Mouse (Mus musculus) embryo, embryonic 10 days (tissue): ENCODE results near the gene Emilin3.
A peak's percentile ranks its signal among the peaks of the same experiment; 100 is the strongest.
"Not testable (repeated sequence)": the region's sequence is repeated elsewhere in the genome, so short reads cannot be mapped to it uniquely, and the experiment has no call there.

Experiments
- DNase-seq: peaks from one replicate; pipeline ENCODE4 v3.0.0-alpha.2; 2015; ENCODE audit warnings: low spot score

Emilin3 gene

DNA sequence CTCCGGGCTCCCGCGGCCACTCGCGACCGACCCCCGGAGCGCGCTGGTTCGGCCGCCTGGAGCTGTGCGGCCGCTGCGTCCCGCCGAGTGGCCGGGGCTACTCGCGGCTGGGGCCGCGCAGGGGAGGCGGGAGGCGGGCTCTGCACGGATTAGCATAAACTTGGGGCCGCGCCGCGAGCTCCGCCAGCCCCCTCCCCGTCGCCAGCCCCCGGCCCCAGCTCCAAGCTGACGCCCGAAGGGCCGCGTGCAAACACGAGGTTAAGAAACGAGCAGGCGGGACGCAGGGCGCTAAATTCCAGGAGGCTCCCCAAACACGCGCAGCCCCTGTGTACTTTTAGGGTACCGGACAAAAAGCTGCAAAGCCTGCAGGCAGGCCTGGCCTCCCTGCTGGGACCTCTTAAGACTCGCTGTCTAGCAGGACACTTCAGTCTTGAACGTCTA is at the start of gene Emilin3:
Gene Emilin3, minus strand, starts transcription at position 98 of the 441 bp plus-strand sequence.
- DNase-seq = peak; percentile 60

DNA sequence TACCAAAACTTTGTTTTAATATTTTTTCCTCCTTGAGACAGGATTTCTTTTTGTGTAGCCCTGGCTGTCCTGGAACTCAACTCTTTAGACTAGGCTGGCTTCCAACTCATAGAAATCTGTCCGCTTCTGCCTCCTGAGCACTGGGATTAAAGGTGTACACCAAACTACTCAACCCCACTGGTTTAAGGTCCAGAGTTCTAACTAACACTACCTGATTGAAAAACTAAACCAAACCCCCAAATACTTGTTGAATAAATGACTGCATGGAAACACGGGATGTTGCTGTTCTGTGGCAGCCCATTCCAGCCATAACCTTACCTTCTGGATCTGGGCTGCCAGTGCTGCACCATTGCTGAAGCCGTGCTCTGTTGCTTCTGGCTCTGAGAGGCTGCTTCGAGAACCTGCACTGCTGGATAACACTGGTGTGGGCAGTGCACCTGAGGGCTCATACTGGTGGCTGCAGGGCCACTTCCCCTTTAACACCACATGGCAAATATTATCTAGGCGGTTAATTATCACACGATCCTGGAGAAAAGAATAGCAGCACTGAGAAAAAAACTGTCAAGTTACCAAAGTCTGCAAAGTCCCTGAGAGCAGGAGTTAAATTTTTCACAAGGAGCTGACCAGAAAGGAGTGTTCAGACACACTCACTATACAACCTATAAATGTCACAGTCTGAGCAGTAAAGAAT is 49.0 kb upstream of the Emilin3 start:
- no peak for DNase-seq

DNA sequence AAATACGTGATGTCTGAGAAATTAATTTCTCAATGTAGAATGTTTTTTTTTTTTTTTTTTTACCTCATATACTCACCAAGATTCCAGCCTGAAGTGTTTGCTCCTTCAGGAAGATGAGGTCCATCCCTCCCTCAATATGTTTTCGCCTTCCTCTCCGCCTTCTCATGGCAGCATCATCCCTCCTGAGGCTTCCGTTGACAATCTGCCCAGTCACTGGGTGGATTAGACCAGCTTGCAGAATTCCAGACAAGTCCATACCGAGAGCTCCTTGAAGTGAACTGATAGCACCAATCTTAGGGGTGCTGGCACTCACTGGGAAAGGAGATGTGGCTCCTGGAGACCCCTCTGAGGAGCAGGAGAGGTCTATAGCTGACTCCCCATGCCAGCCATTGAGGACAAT is 47.8 kb upstream of the Emilin3 start:
- DNase-seq = no peak

DNA sequence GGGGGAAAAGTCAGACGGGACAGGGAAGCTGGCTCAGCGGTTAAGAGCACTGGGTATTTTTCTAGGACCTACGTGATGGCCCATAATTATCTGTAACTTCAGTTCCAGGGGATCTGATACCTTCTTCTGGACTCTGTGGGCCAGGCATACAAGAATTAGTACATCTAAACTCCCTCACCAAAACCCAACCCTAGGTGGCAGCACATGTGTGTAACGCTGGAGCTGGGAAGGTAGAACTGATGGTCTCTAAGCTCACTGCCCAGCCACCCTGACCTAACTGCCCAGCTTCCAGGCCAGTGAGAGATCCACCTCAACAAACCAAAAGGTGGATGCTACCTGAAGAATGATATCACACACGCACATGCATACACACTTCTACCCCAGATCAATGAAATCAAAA is 46.6 kb upstream of the Emilin3 start:
- DNase-seq = no peak

DNA sequence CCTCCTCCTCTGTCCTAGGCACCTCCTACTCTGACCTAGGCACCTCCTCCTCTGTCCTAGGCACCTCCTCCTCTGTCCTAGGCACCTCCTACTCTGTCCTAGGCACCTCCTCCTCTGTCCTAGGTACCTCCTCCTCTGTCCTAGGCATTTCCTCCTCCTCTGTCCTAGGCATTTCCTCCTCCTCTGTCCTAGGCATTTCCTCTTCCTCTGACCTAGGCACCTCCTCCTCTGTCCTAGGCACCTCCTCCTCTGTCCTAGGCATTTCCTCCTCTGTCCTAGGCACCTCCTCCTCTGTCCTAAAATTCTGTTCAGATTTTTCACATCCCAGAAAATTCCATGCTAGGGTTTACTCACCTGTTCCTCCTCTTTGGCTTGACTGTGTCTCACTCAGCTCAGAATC is 45.7 kb upstream of the Emilin3 start:
- not testable (repeated sequence) for DNase-seq

DNA sequence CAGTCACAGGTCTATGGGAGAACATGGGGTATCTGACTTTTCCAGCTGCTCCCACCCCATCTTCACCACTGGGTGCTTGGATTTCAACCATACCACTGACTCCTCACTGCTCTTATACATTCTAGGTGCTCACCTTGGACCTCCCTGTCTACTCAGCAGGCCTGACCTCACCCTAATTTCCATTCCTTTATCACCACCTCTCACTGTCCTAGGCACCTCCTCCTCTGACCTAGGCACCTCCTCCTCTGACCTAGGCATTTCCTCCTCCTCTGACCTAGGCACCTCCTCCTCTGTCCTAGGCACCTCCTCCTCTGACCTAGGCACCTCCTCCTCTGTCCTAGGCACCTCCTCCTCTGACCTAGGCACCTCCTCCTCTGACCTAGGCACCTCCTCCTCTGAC is 45.2 kb upstream of the Emilin3 start:
- DNase-seq = not testable (repeated sequence)

DNA sequence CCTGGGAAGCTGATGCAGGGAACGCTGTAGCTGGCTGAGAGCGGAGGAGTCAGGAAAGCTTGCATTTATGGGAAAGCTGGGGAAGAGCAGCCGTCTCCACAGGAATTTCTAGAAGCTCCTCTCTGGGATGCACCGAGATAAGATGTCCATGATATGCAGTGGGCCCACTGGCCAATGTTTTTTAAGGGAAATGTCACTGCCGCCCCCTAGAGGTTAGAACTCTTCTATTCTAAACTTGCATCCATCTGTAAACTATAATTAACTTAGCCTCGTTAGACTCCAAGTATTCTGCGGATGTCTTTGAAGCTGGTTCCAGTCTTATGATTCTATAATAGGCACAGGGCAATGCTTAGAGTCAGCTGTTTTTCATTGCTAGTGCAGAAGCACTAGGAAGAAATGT is 43.2 kb upstream of the Emilin3 start:
- DNase-seq = peak; percentile 21

DNA sequence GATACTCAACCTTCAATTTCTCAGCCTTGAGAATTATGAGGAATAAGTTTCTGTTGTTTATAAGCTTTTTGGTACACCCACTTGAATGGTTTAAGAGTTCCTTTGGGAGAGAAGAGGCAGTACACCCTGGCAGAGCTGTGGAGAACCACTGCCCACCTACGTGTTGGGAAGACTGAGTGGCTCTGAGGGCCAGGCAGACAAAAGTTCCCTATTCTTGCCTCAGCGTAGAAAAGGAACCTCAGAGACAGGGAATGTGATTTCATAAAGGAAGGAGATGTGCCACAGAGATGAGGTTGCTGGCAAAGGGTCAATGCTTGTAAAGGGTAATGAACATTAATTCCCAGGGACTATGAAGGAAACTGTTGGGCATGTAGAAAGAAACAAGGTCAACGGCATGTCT is 42.4 kb upstream of the Emilin3 start:
- no peak for DNase-seq

DNA sequence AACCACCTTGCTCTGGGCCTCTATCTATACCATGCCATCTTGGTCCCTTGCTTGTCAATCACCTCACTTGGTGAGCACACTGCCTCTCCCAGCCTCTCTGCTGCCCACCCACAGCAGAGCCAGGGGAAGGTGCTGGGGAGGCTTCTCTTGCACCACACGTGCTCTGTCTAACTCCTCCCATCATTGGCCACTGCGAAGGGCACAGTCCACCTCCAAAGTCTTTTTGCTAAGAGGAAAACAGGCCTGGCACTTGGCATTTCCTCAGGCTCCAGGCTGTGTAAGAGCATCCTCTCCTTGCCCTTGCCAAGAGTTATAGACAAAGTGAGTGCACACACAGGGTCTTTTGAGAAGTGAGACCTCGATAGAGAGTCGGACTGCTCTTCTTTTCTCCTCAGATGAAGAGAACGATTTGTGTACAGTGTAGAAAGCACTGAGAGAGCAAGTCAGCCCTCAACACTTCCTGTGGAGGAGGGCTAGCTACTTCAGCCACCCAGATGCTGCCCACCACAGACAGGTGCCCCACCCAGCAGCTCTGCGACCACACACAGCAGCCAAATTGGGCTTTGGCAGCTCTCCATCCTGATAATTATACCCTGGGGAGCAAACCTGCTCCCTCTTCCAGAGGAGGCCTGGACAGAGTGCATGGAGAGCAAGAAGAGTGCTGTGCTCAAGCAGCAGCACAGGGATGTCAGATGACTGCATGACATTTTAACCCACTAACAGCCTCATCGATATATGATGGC is 41.2 kb upstream of the Emilin3 start:
- DNase-seq = no peak

DNA sequence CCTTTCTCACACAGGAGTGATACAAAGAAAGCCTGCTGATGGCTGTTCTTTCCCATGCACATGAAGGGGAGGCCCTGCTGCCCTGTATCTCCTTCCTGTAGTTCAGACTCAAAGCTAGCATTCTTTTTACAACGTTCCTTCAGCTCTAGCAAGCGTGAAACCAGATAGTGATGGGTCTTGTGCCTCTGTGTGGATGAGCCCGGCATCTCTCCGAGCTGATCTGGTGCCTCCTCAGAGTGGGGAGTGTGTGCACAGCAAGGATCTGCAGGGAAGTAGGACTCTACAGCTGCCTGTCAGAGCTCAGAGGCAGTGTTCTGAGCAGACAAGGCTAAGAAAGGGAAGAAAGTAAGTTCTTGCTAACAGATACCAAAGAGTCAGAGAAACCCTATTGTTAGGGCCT is 39.5 kb upstream of the Emilin3 start:
- no peak for DNase-seq

DNA sequence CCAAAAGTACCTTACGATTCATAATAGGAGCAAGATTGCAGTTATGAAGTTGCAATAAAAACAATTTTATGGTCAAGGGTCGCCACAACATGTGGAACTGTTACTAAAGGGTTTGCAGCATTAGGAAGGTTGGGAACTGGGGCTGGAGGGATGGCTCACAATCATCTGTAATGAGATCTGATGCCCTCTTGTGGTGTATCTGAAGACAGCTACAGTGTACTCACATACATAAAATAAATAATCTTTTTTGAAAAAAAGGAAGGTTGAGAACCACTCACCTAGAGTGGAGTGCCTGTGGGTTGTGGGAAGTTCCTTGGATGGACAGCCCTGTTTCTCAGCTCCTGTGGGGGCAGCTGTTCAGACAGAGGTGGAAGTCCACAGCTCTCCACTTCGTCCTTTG is 30.3 kb upstream of the Emilin3 start:
- DNase-seq = peak; percentile 25

DNA sequence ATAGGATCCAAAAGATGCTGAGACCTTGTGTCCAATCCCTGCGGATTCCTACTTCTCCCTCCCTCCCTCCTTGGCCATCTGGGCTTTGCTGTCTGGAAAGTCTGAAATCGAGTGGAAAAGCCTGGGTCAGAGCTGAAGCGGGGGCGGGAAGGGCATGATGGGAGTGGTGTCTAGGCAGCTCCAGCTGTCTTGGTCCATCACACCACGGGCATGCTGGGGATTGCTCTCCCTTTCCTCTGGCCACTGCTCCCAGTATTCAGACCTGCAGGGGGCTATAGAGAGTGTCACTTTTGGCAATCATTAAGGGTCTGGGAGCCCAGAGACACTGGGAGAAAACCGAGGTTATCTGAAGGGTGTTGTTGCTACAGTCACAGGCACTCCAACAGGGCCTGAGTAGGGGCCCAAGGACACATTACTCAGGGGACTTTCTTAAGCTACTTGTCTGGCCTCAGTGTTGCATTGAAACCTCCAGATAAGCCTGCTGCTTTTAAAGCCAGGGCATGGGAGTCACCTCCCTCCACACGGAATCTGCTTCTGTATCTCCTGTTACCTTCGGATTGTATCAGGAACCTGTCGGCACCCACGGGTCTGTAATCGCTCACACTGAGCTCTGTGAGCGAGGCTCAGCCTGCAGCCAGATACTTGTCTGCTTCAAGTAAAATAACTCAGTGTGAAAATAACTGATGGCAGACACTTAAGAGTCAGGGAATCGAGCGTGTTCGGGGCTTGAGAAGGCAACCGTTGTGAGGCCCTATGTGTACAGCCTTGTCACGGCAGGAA is 29.0 kb upstream of the Emilin3 start:
- no peak for DNase-seq

DNA sequence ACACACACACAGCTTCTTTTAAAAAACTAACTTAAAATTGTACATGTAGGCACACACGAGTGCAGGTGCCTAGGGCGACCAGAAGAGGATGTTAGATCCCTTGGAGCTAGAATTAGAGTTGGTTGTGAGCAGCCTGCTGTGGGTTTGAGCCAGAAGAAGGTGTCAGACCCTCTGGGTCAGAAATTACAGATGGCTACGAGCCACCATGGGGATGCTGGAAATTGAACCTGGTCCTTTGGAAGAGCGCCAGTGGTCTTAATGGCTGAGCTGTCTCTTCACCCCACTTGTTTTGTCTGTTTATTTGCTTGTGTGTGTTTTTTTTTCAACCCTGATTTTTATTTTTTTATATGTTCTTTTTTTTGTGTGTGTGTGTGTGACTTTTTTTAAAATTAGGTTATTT is 22.3 kb upstream of the Emilin3 start:
- DNase-seq = no peak

DNA sequence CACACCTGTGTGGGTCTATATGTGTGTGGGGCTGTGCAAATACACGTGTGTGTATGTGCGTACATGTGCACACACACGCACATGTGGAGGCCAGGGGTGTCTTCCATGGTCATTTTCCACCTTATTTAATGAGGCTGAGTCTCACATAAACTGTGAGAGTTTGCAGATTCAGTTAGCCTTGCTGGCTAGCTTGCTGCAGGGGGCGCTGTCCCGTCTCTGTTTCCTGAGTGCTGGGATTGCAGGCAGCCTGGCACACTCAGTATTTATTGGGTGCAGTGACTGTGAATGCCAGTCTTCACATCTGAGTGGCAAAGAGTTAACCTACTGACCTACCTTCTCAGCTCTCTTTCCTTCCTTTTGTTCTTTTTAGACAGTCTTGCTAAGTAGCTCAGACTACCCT is 21.8 kb upstream of the Emilin3 start:
- DNase-seq = peak; percentile 36

DNA sequence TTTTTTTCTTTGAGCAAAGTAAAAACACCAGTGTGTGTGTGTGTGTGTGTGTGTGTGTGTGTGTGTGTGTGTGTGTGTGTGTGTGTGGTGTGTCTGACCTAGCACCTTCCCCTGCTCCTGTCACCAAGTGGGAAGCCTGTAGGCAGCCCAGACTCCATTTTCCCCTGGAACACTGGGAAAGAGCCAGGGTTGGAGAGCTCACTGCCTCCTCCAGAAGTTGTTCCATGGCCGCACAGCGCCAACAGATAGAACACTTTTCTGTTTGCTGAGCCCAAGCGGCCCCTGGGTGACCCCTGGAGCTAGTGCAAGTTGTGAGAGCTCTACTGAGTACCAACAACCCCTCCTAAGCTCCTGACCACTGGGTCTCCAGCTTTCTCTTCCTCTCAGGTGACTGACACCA is 20.9 kb upstream of the Emilin3 start:
- DNase-seq = no peak

DNA sequence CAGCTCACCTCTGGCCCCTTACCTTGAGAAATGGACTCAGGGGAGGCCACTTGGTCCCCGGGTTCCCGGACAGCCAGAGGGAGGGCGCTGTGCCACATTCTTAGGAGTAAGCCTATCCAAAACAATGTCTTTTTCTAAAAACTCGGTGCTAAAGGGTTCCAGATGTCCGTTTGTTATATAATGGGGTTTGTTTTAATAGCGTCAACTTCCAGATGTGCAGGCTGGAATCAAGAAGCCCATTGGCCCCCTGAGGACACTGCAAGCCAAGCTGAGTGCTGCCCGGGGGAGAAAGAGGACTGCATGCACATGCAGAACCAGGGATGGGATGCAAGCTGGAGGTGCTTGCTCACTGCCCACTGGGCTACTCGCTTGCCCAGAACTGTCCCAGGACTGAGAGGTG is 20.2 kb upstream of the Emilin3 start:
- peak; percentile 47 for DNase-seq

DNA sequence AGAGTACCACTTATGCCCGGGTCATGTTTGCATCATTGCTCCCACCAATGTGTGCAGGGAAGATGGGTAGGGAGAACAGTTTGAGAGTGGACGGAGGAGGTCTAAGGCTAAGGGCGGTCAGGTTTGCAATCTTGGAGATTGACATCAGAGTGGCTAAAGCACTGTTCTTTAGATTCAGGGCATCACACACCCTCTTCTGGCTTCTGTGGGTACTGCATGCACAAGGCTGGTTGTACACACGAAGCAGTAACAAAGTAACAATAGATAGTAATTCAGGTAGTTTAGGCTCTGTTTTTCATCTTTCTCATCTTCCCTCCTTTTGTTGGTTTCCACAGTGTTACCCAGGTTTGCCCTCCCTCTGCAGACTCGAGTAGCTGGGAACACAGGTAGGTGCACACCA is 19.2 kb upstream of the Emilin3 start:
- no peak for DNase-seq

DNA sequence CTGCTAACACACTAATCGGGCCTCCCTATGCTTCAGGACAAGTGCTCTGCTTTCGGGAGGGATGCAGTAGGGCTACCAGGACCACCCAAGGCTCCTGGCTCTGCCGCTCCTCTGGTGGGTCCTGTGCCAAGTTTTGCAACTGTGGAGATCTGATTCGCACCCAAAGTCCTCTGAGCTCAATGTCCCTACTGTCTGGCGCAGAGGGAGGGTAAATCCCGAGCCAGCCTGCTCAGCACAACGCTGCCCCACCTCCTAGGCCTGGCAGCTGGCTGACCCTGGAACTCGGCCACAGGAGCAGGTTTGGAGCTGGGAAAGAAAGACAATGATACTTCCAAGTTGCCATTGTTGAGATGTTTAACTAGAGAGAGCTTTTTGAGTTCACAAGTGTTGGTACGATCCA is 13.1 kb upstream of the Emilin3 start:
- DNase-seq = no peak

DNA sequence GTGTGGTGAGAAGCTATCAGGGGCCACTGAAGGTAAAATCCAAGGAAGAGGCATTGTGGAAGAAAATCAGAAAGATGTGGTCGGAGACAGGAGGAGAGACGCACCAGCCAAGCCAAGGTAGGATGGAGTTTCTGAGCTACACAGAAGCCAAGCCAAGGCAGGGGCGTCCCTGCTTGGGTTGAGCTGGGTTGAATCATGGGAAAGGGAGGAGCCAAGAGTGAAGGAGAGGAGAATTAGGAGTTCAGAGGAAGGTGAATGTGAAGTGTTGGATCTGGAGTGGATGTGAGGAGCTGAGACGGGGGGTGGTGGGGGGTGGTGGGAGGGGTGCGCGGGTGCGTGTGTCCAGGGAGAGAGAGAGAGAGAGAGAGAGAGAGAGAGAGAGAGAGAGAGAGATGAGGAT is 9.2 kb upstream of the Emilin3 start:
- DNase-seq = no peak

DNA sequence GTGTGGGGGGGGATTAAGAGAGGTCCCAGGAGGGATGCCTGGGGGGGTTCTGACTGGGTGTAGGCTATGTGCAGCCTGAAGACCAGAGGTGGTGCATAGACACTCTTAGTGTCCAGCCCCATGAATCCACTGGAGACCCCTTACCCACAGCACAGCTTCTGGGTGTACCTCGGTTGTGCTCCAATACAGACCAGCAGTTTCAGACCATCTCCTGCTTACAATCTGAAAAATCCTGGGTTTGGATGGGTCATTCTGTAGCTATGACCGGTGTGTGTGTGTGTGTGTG is 6.7 kb upstream of the Emilin3 start:
- no peak for DNase-seq

DNA sequence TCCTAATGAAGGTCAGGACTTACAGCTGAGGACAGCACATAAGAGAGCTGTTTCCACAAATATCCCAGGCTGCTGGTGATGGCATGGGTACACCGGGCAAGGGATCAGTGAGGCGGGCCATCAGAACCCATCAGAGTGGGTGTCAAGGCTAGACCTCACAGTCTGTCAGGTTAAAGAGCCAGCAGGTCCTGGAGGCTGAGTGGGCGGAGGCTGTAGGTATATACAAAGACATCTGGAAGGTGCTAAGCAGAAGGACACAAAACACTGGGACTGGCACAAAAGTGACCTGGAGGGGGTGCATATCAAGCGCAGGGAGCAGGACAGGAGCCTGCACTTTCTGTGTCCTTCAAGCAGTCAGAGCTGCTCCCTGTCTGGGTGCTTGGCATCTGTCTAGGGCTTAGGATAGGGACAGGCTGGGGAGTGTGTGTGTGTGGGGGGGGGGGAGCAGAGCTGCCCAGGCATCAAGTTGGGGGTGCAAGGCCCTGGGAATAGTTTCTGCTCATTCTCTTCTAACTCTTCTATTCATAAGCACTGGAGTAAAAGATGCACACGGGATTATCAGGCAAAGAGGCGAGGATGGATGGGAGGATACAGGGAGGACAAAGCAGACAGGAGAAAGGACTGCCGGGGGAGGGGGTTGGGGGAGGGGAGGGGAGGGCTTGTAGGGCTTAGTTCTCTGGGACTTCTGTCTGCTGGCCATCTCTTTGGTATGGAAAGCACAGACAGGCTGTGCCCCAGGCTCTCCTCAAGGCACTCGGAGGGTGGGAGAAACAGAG is 6.2 kb upstream of the Emilin3 start:
- DNase-seq = no peak

DNA sequence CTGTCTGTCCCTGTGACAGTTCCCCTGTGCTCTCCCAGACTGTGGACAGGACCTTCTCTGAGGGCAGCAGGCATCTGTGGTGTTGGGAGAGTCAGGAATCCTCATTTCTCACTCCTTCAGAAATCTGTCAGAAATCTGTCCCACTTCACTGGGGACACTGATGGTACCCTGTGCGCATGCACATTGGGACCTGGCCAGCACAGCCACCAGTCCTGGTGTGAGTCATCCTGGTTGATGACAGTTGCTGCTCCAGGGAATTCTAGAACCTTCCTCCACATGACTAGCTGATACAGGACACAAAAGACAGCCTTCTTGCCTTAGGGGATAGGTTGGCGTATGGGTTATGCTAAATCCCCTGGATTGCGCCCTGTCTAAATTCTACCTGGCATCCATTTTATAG is 5.2 kb upstream of the Emilin3 start:
- no peak for DNase-seq

DNA sequence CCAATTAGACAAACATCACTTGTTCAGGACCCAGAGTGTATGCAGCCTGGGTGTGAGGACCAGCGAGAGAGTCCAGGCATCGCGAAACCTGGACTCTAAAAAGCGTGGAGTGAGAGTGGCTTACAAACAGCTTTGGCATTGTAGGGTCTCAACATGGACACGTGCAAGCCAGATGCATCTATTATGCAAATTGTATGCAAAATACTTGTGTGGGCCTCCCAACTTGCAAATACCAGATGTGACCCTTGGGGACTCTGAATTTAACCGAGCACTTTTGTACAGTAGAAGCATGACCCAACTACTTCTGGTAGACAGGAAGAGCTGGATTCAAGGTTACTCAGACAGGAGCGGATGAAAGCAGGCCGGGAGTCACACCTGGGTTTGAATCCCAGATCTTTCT is 4.6 kb upstream of the Emilin3 start:
- no peak for DNase-seq
